8 mouse cellular contexts compared by ENCODE assay signal in genomic region chr17:10334957-10335690, GRCm38 (mm10). TPM values are rescaled to one million over a fixed set of nuclear protein-coding genes. Genes with fewer than 3 reads are reported as not detected.
DNase-seq lines count a peak whose midpoint lies in the region; ATAC-seq lines count a peak whose summit lies in the region.

No protein-coding gene starts in this region.

- peak; percentile 86 to 90 for DNase-seq in adrenal gland, postnatal 36 days
- DNase-seq in embryo, embryonic 11.5 days (ENCODE audit: low read depth, low spot score): peak; percentile 70
- DNase-seq in gastrocnemius, postnatal 36 days: peak; percentile 52 to 61
- DNase-seq in hindlimb bud, embryonic 11.5 days (ENCODE audit: extremely low spot score, low read depth, low spot score): peak; percentile 57
- DNase-seq in left cerebral cortex, adult 8-10 months (ENCODE audit: low spot score in 2 of 2): peak; percentile 60 to 84
- DNase-seq in lung, postnatal 25 days (ENCODE audit: low spot score): peak; percentile 69
- DNase-seq in right cerebral cortex, adult 2 months (ENCODE audit: low spot score in 2 of 2): peak; percentile 69 to 79

- ATAC-seq in inflammation-experienced regulatory T-cells, adult 6 months: no peak

- intact Hi-C loops in gastrocnemius, postnatal 36 days (cut with DNase I): no loop called here

RNA-seq across cellular contexts. Expression of gene Qk, which starts 15.5 kb away (rescaled TPM):
- total RNA-seq in adrenal gland, postnatal 36 days (2021): 100 to 1,000 TPM; 181 to 254 TPM
- total RNA-seq in gastrocnemius, postnatal 36 days (2021): 100 to 1,000 TPM; 212 to 251 TPM
- total RNA-seq in left cerebral cortex, adult 8-10 months (2022): 100 to 1,000 TPM; 375 to 387 (median 386) TPM
- polyA plus RNA-seq in inflammation-experienced regulatory T-cells, adult 6 months (2017; shearing (Covaris generic)): 10 to 100 TPM in 2 of 3 experiments, 1 to 10 TPM in 1; 9.6 to 17.0 (median 15.1) TPM
